Mouse (Mus musculus) embryonic fibroblast, embryonic 13.5 days (primary cell): ENCODE data around the gene Arrb1.

Experiments used
- CTCF ChIP-seq: IDR thresholded peaks from 2 replicates; pipeline ENCODE4 v1.5.1; 2011; ENCODE audit warnings: mild to moderate bottlenecking, control low read depth, low read length, moderate library complexity, borderline replicate concordance; ENCODE audit not compliant: insufficient read depth
- POLR2A ChIP-seq: IDR thresholded peaks from 2 replicates; pipeline ENCODE4 v1.6.1; 2011; ENCODE audit warnings: low read depth, mild to moderate bottlenecking, control low read depth, low read length, moderate library complexity

DNA sequence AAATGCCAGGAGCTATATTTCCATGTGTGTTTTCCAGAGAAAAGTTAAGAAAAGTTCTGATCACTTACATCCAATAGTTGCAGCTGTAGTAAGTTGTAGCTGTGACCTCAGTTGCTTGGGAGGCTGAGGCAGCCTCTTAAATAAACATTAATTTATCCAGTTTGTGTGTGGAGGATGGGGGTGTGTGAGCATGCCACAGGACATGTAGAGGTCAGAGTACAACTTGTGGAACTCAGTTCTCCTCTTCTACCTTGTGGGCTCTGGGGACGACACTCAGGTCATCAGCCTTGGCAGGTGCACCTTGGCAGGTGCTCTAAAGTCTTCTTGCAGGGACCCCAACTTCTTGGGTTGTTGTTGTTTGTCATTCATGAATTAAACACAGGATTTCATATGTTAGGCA lies 11.4 kb upstream of the Arrb1 start:
- TF ChIP-seq CTCF (no peak), POLR2A (no peak)
